Mouse (Mus musculus) layer of hippocampus, postnatal 25 days (tissue): ENCODE results near the gene Dnajc3. TPM values are rescaled to one million over a fixed set of nuclear protein-coding genes. Genes with fewer than 3 reads are reported as not detected.

Source experiments
- DNase-seq, 2 experiments: peaks; one replicate each; pipeline ENCODE4 v3.0.0; 2022; ENCODE audit warnings: mixed read lengths in 2 of 2, low spot score in 1 of 2; ENCODE audit errors: extremely low spot score in 1 of 2
- total RNA-seq, 2 experiments: library from RNA; stranded (reverse); gene quantifications; 2 replicates each; pipeline ENCODE4 v1.2.3; 2021

Dnajc3 gene
- total RNA-seq = 10 to 100 TPM; 32.0 to 37.3 TPM

GRCm38 (mm10) chr14:118937533-118938492 is at the start of gene Dnajc3:
Dnajc3 (plus strand) TSS chr14:118937976.
- DNase-seq = peak; percentile 97 to 98

- no peak for DNase-seq
These were observed 47.7 kb upstream of the Dnajc3 start for GRCm38 (mm10) chr14:118890101-118890500.

- DNase-seq = no peak
These were observed 42.5 kb upstream of the Dnajc3 start for GRCm38 (mm10) chr14:118895228-118895627.

- DNase-seq = no peak
These were observed 42.1 kb upstream of the Dnajc3 start for GRCm38 (mm10) chr14:118895655-118896054.

GRCm38 (mm10) chr14:118899940-118900339 is 37.8 kb upstream of the Dnajc3 start:
- no peak for DNase-seq

GRCm38 (mm10) chr14:118900911-118901310 is 36.9 kb upstream of the Dnajc3 start:
- no peak for DNase-seq

GRCm38 (mm10) chr14:118903397-118903796 is 34.4 kb upstream of the Dnajc3 start:
- DNase-seq = no peak

- no peak for DNase-seq
These were observed 33.8 kb upstream of the Dnajc3 start for GRCm38 (mm10) chr14:118903867-118904562.

- DNase-seq = no peak
These were observed 30.2 kb upstream of the Dnajc3 start for GRCm38 (mm10) chr14:118907592-118907991.

- DNase-seq = no peak
These were observed 27.9 kb upstream of the Dnajc3 start for GRCm38 (mm10) chr14:118909872-118910271.

- peak; percentile 36 to 81 for DNase-seq
These were observed 27.2 kb upstream of the Dnajc3 start for GRCm38 (mm10) chr14:118910332-118911222.

GRCm38 (mm10) chr14:118911521-118911920 is 26.3 kb upstream of the Dnajc3 start:
- no peak for DNase-seq

GRCm38 (mm10) chr14:118913651-118914050 is 24.1 kb upstream of the Dnajc3 start:
- no peak for DNase-seq

- no peak for DNase-seq
These were observed 18.8 kb upstream of the Dnajc3 start for GRCm38 (mm10) chr14:118919025-118919424.

- no peak for DNase-seq
These were observed 17.1 kb upstream of the Dnajc3 start for GRCm38 (mm10) chr14:118920654-118921053.

- DNase-seq = no peak
These were observed 15.5 kb upstream of the Dnajc3 start for GRCm38 (mm10) chr14:118922251-118922650.

- no peak for DNase-seq
These were observed 15.1 kb upstream of the Dnajc3 start for GRCm38 (mm10) chr14:118922667-118923184.

GRCm38 (mm10) chr14:118924673-118925615 is 12.8 kb upstream of the Dnajc3 start, which contains the start of gene Dzip1:
Dzip1 (minus strand) TSS chr14:118925460.
- DNase-seq = peak; percentile 51 to 65

- no peak for DNase-seq
These were observed 9.2 kb upstream of the Dnajc3 start for GRCm38 (mm10) chr14:118928565-118928964.
